Mouse (Mus musculus): Measurements from ENCODE around the gene Apba3. TPM values are rescaled to one million over a fixed set of nuclear protein-coding genes. Genes with fewer than 3 reads are reported as not detected.

Gene Apba3
- total RNA-seq, 2 experiments from 2014 or later: 32.6 to 37.3 TPM

DNA sequence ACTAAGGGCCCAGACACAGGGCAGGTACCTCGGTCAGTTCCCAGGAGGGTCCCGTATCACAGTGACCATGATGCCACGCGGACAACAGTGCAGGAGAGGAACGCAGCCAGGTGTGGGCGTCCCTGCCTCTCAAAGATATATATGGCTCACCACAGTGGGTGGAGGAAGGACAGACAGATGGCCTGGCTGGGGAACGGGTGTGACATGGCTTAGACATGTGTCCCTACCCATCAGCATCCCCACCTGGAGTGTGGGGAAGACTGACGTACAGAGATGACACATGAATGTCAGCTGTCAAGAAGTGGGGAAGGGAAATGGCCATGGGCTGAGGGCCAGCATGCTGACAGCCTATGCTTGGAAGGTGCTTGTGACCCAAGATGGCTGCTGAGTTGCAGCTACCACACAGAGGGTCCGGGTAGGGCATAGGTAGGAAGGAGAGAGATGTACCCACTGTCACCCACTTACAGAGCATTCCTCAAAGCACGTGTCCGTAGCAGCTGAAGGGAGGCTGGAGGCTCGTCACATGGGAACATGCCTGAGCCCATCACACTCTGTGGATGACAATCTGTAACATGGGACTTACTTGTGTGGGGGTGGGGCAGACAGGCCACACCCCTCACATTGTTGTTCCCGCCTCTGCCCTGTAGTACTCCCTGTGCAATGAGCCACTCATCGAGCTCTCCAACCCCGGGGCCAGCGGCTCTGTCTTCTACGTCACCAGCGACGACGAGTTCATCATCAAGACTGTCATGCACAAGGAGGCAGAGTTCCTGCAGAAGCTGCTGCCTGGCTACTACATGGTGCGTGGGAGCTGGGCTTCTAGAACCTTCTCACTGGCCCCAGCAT is 40.3 kb downstream of the Apba3 start:
- no peak overlapping the region for H3K4me3 ChIP-seq
- H3K27ac ChIP-seq: peak overlapping the region; percentile 70
- no peak for DNase-seq (ENCODE audit: low spot score in 2 of 2)
- TF ChIP-seq CTCF (conservative IDR thresholded peaks at IDR 0.05): no peak

DNA sequence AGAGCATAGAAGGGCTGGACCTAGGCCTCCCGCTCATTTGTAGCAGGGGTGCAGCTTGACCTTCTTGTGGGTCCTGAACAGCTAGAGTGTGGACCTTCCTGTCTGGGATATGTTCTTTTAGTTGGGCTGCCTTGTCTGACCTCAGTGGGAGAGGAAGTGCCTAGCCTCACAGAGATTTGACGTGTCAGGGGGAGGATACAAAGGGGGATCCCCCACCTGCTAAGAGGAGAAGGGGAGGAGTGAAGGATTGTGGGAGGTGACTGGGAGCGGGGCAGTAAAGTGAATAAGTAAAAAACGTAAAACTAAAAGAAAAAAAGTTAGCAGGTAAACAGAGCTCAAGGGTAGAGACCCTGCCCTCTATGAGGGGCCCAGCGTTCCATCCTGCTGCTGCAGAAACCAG is 42.8 kb downstream of the Apba3 start:
- DNase-seq (ENCODE audit: low spot score in 2 of 2): no peak
- H3K27ac ChIP-seq: no peak overlapping the region
- H3K4me3 ChIP-seq: no peak overlapping the region
- TF ChIP-seq CTCF (conservative IDR thresholded peaks at IDR 0.05): no peak

DNA sequence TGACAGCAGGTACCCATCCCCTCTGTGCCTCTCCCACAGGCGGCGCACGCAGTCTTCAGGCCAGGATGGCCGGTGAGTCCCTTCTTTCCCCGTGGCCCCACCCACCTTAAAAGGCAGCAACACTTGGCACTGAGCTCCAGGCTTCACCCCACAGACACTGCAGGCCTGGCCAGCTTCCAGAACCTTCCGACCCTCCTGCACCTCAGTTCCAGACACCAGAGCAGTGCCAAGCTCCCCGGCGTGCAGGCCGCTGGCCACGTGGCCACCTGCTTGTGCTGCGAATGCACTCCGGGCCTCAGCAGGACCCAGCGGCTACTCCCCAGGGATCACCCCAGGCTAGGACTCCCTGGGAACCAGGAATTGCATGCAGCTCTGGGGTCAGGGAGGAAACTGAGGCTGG is 46.8 kb downstream of the Apba3 start:
- Histone ChIP-seq H3K4me3 (no peak overlapping the region), H3K27ac (no peak overlapping the region)
- TF ChIP-seq CTCF (conservative IDR thresholded peaks at IDR 0.05): no peak
- DNase-seq (ENCODE audit: low spot score in 2 of 2): no peak

DNA sequence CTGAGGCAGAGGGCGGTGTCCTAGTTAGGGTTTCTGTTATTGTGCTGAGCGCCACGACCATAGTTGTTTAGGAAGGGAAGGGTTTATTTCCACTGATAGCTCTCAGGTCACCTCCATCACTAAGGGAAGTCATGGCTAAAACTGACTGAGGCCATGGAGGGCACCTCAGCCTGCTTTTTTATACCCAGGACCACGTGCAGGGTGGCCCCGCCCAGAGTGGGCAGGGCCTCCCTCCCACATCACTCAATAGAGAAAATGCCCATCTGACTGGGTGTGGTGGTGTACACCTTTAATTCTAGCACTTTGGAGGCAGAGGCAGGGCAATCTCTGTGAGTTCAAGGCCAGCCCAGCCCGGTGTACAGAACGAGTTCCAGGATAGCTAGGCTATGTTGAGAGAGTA is 47.4 kb downstream of the Apba3 start:
- DNase-seq (ENCODE audit: low spot score in 2 of 2): no peak
- no peak for TF ChIP-seq CTCF (conservative IDR thresholded peaks at IDR 0.05)
- no peak overlapping the region for H3K4me3 ChIP-seq
- H3K27ac ChIP-seq: no peak overlapping the region

DNA sequence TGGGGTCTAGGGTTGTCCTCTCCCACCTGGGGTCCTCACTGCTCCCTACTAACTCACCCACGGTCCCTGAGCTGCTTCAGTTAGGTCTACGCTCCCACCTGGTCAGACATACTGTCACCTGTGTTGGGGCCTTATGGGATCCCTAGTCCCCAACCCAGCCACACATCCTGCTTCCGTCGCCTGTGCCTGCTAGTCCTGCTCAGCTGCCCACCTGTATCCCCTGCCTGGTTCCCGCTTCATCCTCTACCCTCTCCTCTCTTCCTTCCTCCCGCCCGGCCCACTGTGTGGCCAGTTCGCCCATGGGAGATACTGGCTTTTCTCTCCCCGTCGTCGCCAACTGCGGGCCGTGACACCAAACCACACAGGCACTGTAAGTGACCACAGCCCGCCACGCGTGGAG is 48.8 kb downstream of the Apba3 start:
- DNase-seq (ENCODE audit: low spot score in 2 of 2): no peak
- H3K4me3 ChIP-seq: no peak overlapping the region
- no peak for TF ChIP-seq CTCF (conservative IDR thresholded peaks at IDR 0.05)

DNA sequence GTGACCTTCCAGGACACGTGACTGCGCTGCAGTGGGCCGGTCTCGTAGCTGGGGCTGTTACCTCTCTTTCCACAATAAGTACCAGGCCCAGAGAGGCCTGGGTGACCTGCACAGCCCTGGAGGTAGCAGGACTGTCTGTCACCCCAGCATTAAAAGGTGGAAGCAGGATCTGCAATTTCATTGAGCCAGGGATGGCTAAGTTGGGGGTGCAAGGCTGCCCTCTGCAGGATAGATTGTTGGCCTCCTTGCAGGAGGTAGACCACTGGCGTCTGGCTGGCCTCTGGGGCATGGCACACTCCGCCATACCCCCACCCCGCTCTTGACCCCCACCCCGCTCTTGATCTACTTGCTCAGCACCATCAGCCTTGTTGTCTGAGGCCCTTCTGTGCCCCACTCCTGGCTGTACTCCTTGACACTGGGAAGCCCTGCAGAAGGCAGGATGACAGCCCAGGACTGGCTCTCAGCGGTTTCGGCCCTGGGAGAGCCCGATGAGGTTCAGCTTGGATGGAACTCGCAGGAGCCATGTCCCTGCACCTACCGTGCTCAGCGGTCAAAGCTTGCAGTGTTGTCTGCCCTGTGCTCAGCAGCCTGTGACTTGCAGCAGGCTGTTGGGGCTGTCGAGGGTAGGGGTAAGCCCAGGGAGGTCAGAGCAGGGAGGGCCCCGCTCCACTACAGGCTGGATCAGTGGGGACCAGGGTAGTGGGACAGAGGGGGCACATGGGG is 49.7 kb downstream of the Apba3 start:
- Histone ChIP-seq H3K4me3 (no peak overlapping the region), H3K27ac (peak overlapping the region; percentile 39; the same call in 1 of the 2 replicates)
- DNase-seq (ENCODE audit: low spot score in 2 of 2): peak in 1 of 2 experiments; percentile 45
- TF ChIP-seq CTCF (conservative IDR thresholded peaks at IDR 0.05): peak; percentile 70

More for the DNA sequence above, 48.8 kb downstream of the Apba3 start:
- no peak overlapping the region for H3K27ac ChIP-seq

DNA sequence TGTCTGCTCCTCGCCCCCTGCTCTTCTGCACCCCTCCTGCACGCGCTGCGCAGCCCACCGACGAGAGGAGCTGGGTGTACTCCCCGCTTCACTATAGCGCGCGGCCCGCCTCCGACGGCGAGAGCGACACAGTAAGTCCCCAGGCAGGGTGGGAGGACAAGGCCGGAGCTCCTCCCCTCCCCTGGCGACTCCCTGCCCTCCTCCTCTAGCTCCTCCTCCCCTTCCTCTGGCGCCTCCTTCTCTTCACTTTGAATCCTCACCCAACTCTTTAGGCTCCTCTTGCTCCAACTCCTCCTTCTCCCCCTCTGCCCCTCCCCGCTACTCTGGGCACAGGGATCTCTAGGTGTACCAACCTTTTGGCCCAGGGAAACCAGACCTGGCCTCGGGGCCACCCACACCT is 50.5 kb downstream of the Apba3 start:
- no peak for DNase-seq (ENCODE audit: low spot score in 2 of 2)
- Histone ChIP-seq H3K4me3 (no peak overlapping the region), H3K27ac (peak overlapping the region; percentile 39; the same call in 1 of the 2 replicates)
- no peak for TF ChIP-seq CTCF (conservative IDR thresholded peaks at IDR 0.05)

DNA sequence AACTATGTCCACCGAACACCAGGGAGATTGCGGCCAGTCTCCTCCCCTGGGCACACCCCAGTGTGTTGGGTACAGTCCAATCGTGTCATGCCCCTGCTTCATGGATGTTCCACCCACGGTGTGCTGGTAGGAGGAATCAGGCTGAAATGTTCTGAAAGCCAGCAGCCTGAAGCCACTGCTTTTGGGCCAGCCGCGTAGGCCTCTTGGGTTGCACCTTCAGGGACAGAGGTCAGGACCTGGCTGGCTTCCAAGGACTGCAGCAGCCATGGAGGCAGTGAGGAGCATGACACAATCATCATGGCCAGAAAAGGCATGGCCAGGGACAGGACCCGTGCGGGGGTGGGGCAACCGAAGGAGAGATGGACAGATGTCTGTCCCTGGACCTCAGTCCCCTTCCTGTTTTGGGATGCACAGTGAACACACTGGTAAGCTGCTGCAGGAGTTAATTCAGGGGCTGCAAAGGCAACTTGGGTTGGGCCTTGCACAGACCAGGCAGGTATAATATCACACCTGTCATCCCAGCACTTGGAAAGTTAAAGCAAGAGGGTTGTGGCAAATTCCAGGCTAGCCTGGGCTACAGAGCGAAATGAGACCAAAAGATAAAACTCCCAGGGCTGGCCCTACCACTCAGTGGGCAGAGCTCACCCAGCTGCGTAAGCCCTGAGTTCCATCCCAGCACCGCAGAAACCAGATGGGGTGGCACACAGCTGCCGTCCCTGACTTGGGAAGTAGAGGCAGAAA is 52.0 kb downstream of the Apba3 start:
- Histone ChIP-seq H3K27ac (peak overlapping the region; percentile 99), H3K4me3 (no peak overlapping the region; the same call in 1 of the 2 replicates)
- DNase-seq (ENCODE audit: low spot score in 2 of 2): no peak
- TF ChIP-seq CTCF (conservative IDR thresholded peaks at IDR 0.05): no peak

DNA sequence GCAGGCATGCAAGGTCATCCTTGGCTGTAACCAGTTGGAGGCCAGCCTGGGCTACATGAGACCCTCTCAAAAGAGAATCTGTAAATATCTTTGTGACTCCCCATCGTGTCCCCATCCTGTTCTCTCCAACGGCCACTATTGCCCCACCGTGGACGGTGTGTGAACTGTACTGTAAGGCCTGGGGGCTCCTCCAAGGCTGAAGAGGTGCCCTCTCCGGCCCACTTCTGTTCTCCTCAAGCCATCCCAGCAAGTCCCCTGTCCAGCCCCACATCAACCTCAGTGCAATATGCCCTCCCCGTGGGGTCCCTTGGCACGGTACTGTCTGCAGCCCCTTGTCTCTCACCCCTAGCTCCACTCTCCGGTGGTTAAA is 52.6 kb downstream of the Apba3 start:
- DNase-seq (ENCODE audit: low spot score in 2 of 2): no peak
- Histone ChIP-seq H3K27ac (peak overlapping the region; percentile 99), H3K4me3 (peak overlapping the region; percentile 90)
- peak; percentile 67 for TF ChIP-seq CTCF (conservative IDR thresholded peaks at IDR 0.05)

DNA sequence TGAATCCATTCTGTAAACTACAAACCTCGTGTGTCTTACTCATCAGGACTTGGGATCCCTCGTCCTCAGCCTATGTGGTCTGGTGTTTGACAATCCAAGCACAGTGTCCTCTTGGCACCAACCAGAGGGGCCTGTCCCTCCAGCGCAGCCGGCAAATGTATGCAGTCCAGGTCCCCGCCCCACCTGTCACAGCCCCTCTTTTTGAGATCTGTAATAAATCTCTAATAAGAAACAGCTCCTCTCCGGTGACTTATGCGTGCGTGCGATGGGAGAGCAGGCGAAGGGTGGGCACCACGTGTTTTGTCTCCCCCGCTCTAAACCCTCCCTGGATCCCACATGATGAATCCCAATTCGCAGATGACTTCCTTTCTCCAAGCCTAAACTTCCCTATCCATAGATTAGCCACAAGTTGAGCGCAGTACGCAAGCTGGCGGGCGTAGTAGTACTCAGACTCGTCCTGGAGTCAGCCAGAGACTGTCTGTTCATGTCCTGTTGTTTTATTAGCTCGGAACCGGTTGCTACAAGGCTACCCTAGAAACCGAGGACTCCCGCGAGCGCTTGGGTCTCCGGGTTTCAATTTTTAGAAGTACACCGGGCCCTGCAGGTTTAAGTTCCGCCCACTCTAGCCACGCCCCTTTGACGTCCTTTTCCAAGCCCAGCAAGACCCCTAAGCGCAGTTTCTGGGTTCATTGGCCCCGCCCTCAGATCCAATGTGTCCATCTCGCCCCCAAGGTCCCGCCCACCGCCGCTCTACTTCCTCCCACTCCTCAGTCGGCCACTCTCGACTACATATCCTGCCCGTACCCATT is 53.2 kb downstream of the Apba3 start:
- Histone ChIP-seq H3K27ac (peak overlapping the region; percentile 99), H3K4me3 (peak overlapping the region; percentile 90)
- DNase-seq (ENCODE audit: low spot score in 2 of 2): peak in 1 of 2 experiments; percentile 53
- no peak for TF ChIP-seq CTCF (conservative IDR thresholded peaks at IDR 0.05)

DNA sequence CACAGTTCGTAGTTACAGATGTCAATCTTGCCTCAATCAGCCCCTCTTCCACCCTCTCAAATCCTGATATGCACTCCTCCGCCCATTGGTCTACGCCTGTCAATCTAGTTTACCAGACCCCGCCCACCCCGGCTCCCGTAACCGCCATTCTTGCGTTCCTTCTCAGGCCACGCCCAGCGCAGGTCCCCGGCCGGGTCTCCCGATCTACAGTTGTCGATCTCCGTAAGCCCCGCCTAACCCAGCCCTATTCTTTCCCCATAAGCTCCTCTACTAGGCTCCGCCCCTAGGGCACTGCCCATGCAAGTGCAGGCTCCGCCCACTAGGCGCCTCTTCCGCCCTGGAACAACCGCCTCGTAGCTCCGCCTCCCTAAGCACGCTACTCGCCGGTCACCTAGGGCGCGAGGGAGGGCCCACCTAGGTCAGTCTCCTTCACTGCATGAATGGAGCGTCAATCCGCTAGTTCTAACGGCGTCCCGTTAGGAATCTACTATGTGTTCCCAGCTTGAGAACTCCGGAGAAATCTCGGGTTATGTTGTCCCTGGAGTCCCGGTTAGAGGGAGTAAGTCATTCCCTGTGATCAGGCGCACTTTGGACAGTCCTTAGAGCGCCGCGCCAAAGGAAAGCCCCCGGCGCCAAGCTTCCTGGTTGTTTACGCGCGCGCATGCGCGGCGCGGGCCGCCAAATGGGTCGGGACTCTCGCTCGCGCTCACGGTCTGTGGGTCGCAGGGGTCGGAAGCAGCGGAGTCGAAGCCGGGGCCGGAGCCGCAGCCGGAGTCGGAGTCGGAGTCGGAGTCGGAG is 54.0 kb downstream of the Apba3 start, which contains the start of gene Cactin:
Gene Cactin (plus strand): TSS at position 554 of the 798 bp plus-strand sequence.
- TF ChIP-seq CTCF (conservative IDR thresholded peaks at IDR 0.05): peak; percentile 69
- Histone ChIP-seq H3K27ac (peak within 1 kb of the TSS; percentile 99), H3K4me3 (peak within 1 kb of the TSS; percentile 90)
- DNase-seq (ENCODE audit: low spot score in 2 of 2): peak; percentile 98 to 100
